Mouse (Mus musculus): ENCODE results near the gene Swap70. TPM values are rescaled to one million over a fixed set of nuclear protein-coding genes. Genes with fewer than 3 reads are reported as not detected.

Swap70 gene
- polyA plus RNA-seq, 2 experiments, result 5.5 to 7.9 TPM

GRCm38 (mm10) chr7:110298090-110298489, 76.6 kb downstream of the Swap70 start:
- no peak overlapping the region for H3K4me3 ChIP-seq (ENCODE audit: insufficient read depth in 1 of 2, low read depth in 2 of 2, low read length in 2 of 2)
- H3K27me3 ChIP-seq (ENCODE audit: control insufficient read depth, insufficient read depth, low read length), result no peaks in the 10 kb centered on the region
- ATAC-seq (ENCODE audit: insufficient read depth) (no peak), DNase-seq (ENCODE audit: low read depth in 3 of 3, low spot score in 3 of 3) (no peak)
- H3K9me3 ChIP-seq (ENCODE audit: control insufficient read depth, low read length), result no peaks in the 10 kb centered on the region
- no peaks in the 10 kb centered on the region for H3K36me3 ChIP-seq (replicated peaks; ENCODE audit: control insufficient read depth, insufficient read depth, low read depth)
- no peak overlapping the region for H3K4me2 ChIP-seq (ENCODE audit: low read depth)
- H3K27ac ChIP-seq, result no peak overlapping the region
- TF ChIP-seq CTCF (IDR thresholded peaks at IDR 0.05; ENCODE audit: low read depth) (no peak), EP300 (IDR thresholded peaks at IDR 0.05; ENCODE audit: low read depth) (no peak)
- H3K4me1 ChIP-seq (replicated peaks; ENCODE audit: control insufficient read depth in 2 of 2, insufficient read depth in 2 of 2, low read length in 1 of 2), result no peaks in the 10 kb centered on the region
- H3K9ac ChIP-seq (replicated peaks), result no peak overlapping the region
- WGBS (ENCODE audit: insufficient replicate concordance), result 68% methylated on average over 7 of the region's 7 CpGs

GRCm38 (mm10) chr7:110298739-110299410, 77.4 kb downstream of the Swap70 start:
- no peak overlapping the region for H3K4me2 ChIP-seq (ENCODE audit: low read depth)
- no peak overlapping the region for H3K9ac ChIP-seq (replicated peaks)
- H3K4me1 ChIP-seq (replicated peaks; ENCODE audit: control insufficient read depth in 2 of 2, insufficient read depth in 2 of 2, low read length in 1 of 2), result no peaks in the 10 kb centered on the region
- H3K27me3 ChIP-seq (ENCODE audit: control insufficient read depth, insufficient read depth, low read length), result no peaks in the 10 kb centered on the region
- no peak for TF ChIP-seq CTCF (IDR thresholded peaks at IDR 0.05; ENCODE audit: low read depth)
- no peak for TF ChIP-seq EP300 (IDR thresholded peaks at IDR 0.05; ENCODE audit: low read depth)
- H3K36me3 ChIP-seq (replicated peaks; ENCODE audit: control insufficient read depth, insufficient read depth, low read depth), result no peaks in the 10 kb centered on the region
- H3K4me3 ChIP-seq (ENCODE audit: insufficient read depth in 1 of 2, low read depth in 2 of 2, low read length in 2 of 2), result no peak overlapping the region
- ATAC-seq (ENCODE audit: insufficient read depth) (no peak), DNase-seq (ENCODE audit: low read depth in 3 of 3, low spot score in 3 of 3) (no peak)
- no peaks in the 10 kb centered on the region for H3K9me3 ChIP-seq (ENCODE audit: control insufficient read depth, low read length)
- no peak overlapping the region for H3K27ac ChIP-seq
- 69% methylated on average over 17 of the region's 17 CpGs for WGBS (ENCODE audit: insufficient replicate concordance)

DNA sequence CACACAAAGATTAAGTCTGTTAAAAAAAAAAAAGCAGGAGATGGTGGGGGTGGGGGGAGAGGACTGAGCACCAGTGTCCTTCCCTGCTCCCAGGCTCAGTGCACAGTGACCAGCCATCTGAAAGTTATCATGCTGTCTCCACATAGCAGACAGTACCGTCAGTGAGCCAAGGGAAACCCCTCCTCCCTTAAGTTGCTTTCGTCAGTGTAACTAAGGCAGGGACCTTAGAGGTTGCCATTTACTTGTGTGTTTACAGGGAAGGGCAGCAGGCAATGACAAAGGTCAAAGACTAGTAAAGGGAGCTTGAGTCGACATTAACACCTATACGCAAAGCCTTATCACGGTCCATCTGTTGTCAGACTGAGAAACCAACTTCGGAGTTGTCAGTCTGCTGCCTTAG, 81.4 kb downstream of the Swap70 start:
- WGBS (ENCODE audit: insufficient replicate concordance), result 55% methylated on average over 6 of the region's 6 CpGs
- no peak overlapping the region for H3K27ac ChIP-seq
- no peak for DNase-seq (ENCODE audit: low read depth in 3 of 3, low spot score in 3 of 3)
- H3K9ac ChIP-seq (replicated peaks), result no peak overlapping the region
- H3K36me3 ChIP-seq (replicated peaks; ENCODE audit: control insufficient read depth, insufficient read depth, low read depth), result no peaks in the 10 kb centered on the region
- H3K4me1 ChIP-seq (replicated peaks; ENCODE audit: control insufficient read depth in 2 of 2, insufficient read depth in 2 of 2, low read length in 1 of 2), result no peaks in the 10 kb centered on the region
- no peak overlapping the region for H3K4me2 ChIP-seq (ENCODE audit: low read depth)
- no peaks in the 10 kb centered on the region for H3K9me3 ChIP-seq (ENCODE audit: control insufficient read depth, low read length)
- H3K4me3 ChIP-seq (ENCODE audit: insufficient read depth in 1 of 2, low read depth in 2 of 2, low read length in 2 of 2), result no peak overlapping the region
- no peak for ATAC-seq (ENCODE audit: insufficient read depth)
- TF ChIP-seq CTCF (IDR thresholded peaks at IDR 0.05; ENCODE audit: low read depth) (no peak), EP300 (IDR thresholded peaks at IDR 0.05; ENCODE audit: low read depth) (no peak)
- H3K27me3 ChIP-seq (ENCODE audit: control insufficient read depth, insufficient read depth, low read length), result no peaks in the 10 kb centered on the region

DNA sequence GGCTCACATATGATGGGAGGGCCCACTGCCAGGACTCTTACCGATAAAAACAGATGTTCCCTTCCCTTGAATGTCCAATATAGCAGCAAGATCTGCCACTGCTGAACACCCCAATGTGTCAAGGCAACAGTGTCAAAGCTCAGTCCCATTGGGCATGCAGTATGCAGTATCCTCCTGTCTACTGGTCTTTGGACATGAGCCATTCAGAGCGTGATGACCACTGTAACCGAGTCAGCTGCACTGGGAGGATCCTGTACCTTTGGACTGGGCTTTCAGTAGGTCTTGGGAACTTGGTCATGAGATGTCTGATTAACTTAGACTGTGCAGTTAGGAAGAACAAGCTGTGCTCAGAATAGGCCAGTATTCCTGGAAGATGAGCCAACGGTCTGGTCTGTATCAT, 84.0 kb downstream of the Swap70 start:
- H3K4me3 ChIP-seq (ENCODE audit: insufficient read depth in 1 of 2, low read depth in 2 of 2, low read length in 2 of 2), result no peak overlapping the region
- 67% methylated on average over 4 of the region's 4 CpGs for WGBS (ENCODE audit: insufficient replicate concordance)
- H3K9ac ChIP-seq (replicated peaks), result no peak overlapping the region
- DNase-seq (ENCODE audit: low read depth in 3 of 3, low spot score in 3 of 3), result no peak
- no peaks in the 10 kb centered on the region for H3K36me3 ChIP-seq (replicated peaks; ENCODE audit: control insufficient read depth, insufficient read depth, low read depth)
- no peak overlapping the region for H3K27ac ChIP-seq
- no peaks in the 10 kb centered on the region for H3K4me1 ChIP-seq (replicated peaks; ENCODE audit: control insufficient read depth in 2 of 2, insufficient read depth in 2 of 2, low read length in 1 of 2)
- no peaks in the 10 kb centered on the region for H3K9me3 ChIP-seq (ENCODE audit: control insufficient read depth, low read length)
- H3K27me3 ChIP-seq (ENCODE audit: control insufficient read depth, insufficient read depth, low read length), result no peaks in the 10 kb centered on the region
- ATAC-seq (ENCODE audit: insufficient read depth), result no peak
- no peak for TF ChIP-seq EP300 (IDR thresholded peaks at IDR 0.05; ENCODE audit: low read depth)
- TF ChIP-seq CTCF (IDR thresholded peaks at IDR 0.05; ENCODE audit: low read depth), result no peak
- H3K4me2 ChIP-seq (ENCODE audit: low read depth), result no peak overlapping the region

DNA sequence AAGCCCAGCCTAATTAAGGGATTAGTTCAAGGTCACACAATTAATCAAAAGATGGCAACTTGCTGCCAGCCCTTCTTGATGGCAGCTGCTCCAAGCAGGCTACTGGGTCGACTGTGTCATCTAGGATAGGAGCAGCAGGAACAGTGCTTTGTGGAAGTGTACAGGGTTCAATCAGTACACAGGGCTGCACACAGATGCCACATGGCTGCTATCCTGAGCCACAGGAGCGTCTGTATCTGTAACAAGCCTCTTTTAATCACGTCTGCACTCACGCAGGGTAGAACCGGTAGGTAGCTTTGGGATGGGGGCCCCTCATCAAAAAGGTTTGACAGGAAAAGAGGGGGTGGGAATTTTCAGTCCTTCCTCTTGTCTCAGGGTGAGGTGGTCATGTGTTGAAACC, 84.8 kb downstream of the Swap70 start:
- DNase-seq (ENCODE audit: low read depth in 3 of 3, low spot score in 3 of 3), result no peak
- no peaks in the 10 kb centered on the region for H3K36me3 ChIP-seq (replicated peaks; ENCODE audit: control insufficient read depth, insufficient read depth, low read depth)
- 44% methylated on average over 5 of the region's 5 CpGs for WGBS (ENCODE audit: insufficient replicate concordance)
- no peak overlapping the region for H3K27ac ChIP-seq
- no peak overlapping the region for H3K4me3 ChIP-seq (ENCODE audit: insufficient read depth in 1 of 2, low read depth in 2 of 2, low read length in 2 of 2)
- no peak overlapping the region for H3K9ac ChIP-seq (replicated peaks)
- H3K4me2 ChIP-seq (ENCODE audit: low read depth), result no peak overlapping the region
- no peaks in the 10 kb centered on the region for H3K4me1 ChIP-seq (replicated peaks; ENCODE audit: control insufficient read depth in 2 of 2, insufficient read depth in 2 of 2, low read length in 1 of 2)
- no peaks in the 10 kb centered on the region for H3K27me3 ChIP-seq (ENCODE audit: control insufficient read depth, insufficient read depth, low read length)
- TF ChIP-seq CTCF (IDR thresholded peaks at IDR 0.05; ENCODE audit: low read depth) (no peak), EP300 (IDR thresholded peaks at IDR 0.05; ENCODE audit: low read depth) (no peak)
- no peak for ATAC-seq (ENCODE audit: insufficient read depth)
- no peaks in the 10 kb centered on the region for H3K9me3 ChIP-seq (ENCODE audit: control insufficient read depth, low read length)

Measured in liver, embryonic 14.5 days (tissue).